Comparison of ENCODE assay signal across 8 mouse cellular contexts in genomic region chr2:167299861-167300667, GRCm38 (mm10). TPM values are rescaled to one million over a fixed set of nuclear protein-coding genes. Genes with fewer than 3 reads are reported as not detected.
A peak's percentile ranks its signal among the peaks of the same experiment; 100 is the strongest.
DNase-seq lines count a peak whose midpoint lies in the region; ATAC-seq lines count a peak whose summit lies in the region.

No protein-coding gene starts in this region.

- H3K4me3 ChIP-seq in heart, embryonic 14.5 days (ENCODE audit: control insufficient read depth in 1 of 2, insufficient read depth in 1 of 2, low read depth in 1 of 2, low read length in 2 of 2): no peak overlapping the region
- H3K4me3 ChIP-seq in neural tube, embryonic 15.5 days (replicated peaks): no peak overlapping the region

- peaks cover 17 to 20% of the 10 kb centered on the region in 2 experiments; a peak in 3 of 4 replicates for H3K4me1 ChIP-seq in heart, embryonic 14.5 days (ENCODE audit: control insufficient read depth in 2 of 2, insufficient read depth in 2 of 2, low read length in 2 of 2)
- H3K4me1 ChIP-seq in neural tube, embryonic 15.5 days: peaks cover 18% of the 10 kb centered on the region

- DNase-seq in gastrocnemius, adult 8-10 months (ENCODE audit: low spot score in 2 of 2): peak; percentile 4 to 11
- no peak for DNase-seq in gastrocnemius, adult 18-20 months (ENCODE audit: low spot score)
- peak; percentile 14 to 53 for DNase-seq in urinary bladder, postnatal 4 days (ENCODE audit: low spot score in 2 of 2)
- no peak for DNase-seq in urinary bladder, postnatal 25 days (ENCODE audit: low spot score)
- DNase-seq in layer of hippocampus, adult 9-11 months: peak; percentile 41

- 33% methylated on average over 6 of the region's 6 CpGs for WGBS in heart, embryonic 14.5 days
- WGBS in neural tube, embryonic 15.5 days: 51% methylated on average over 6 of the region's 6 CpGs

- H3K27me3 ChIP-seq in heart, embryonic 14.5 days (ENCODE audit: control insufficient read depth, insufficient read depth, low read length): no peaks in the 10 kb centered on the region
- no peaks in the 10 kb centered on the region for H3K27me3 ChIP-seq in neural tube, embryonic 15.5 days (replicated peaks)

- 0 out of 2 replicates have a peak overlapping the region, but pooled peaks have one; percentile 30 for H3K9ac ChIP-seq in heart, embryonic 14.5 days (ENCODE audit: low read length)
- H3K9ac ChIP-seq in neural tube, embryonic 15.5 days (replicated peaks): no peak overlapping the region

- H3K27ac ChIP-seq in heart, embryonic 14.5 days (replicated peaks in 1 of 2; ENCODE audit: control insufficient read depth in 1 of 2, insufficient read depth in 1 of 2, low read depth in 2 of 2, low read length in 2 of 2): peak overlapping the region; percentile 44 to 53
- peak overlapping the region; percentile 39; the same call in 1 of the 2 replicates for H3K27ac ChIP-seq in neural tube, embryonic 15.5 days (replicated peaks)

- no peak overlapping the region for H3K4me2 ChIP-seq in heart, embryonic 14.5 days (ENCODE audit: low read length)
- no peak overlapping the region for H3K4me2 ChIP-seq in neural tube, embryonic 15.5 days

- peaks cover 55% of the 10 kb centered on the region for H3K36me3 ChIP-seq in heart, embryonic 14.5 days (ENCODE audit: control insufficient read depth, insufficient read depth, low read length)
- peaks cover 24% of the 10 kb centered on the region for H3K36me3 ChIP-seq in neural tube, embryonic 15.5 days

- ATAC-seq in heart, embryonic 14.5 days (ENCODE audit: insufficient number of reproducible peaks, insufficient read depth, low FRiP score, low read depth): peak; percentile 35; the same call in 1 of the 2 replicates
- ATAC-seq in neural tube, embryonic 15.5 days (ENCODE audit: low FRiP score): peak; percentile 10; the same call in 1 of the 2 replicates
- ATAC-seq in monocyte, adult 5-6 weeks (replicated peaks; ENCODE audit: insufficient number of reproducible peaks, low FRiP score, low TSS enrichment, poor library complexity, severe bottlenecking): no peak

- no peaks in the 10 kb centered on the region for H3K9me3 ChIP-seq in heart, embryonic 14.5 days (ENCODE audit: control insufficient read depth, low read length)
- no peaks in the 10 kb centered on the region for H3K9me3 ChIP-seq in neural tube, embryonic 15.5 days (replicated peaks)

RNA-seq across cellular contexts. Expression of gene B4galt5, which starts 48.9 kb away (rescaled TPM):
- 10 to 100 TPM in 1 of 4 experiments, 1 to 10 TPM in 3; 6.2 to 13.3 (median 8.8) TPM for total RNA-seq in gastrocnemius, adult 8-10 months (2022)
- 1 to 10 TPM; 6.9 to 7.9 TPM for total RNA-seq in gastrocnemius, adult 18-20 months (2021)
- 21.0 and 24.2 TPM in 2 replicates for polyA plus RNA-seq in heart, embryonic 14.5 days (2014; fragmentation: Nextera tagmentation; extraction: Ambion mirVana)
- polyA plus RNA-seq in neural tube, embryonic 15.5 days (2015; fragmentation: Nextera tagmentation; extraction: Ambion mirVana): 19.9 and 28.4 TPM in 2 replicates
- 107 to 198 TPM (median 140 TPM) in 3 replicates for total RNA-seq in monocyte, adult 5-6 weeks (2017)

RNA-seq across cellular contexts. Expression of gene Ptgis, which starts 59.7 kb away (rescaled TPM):
- total RNA-seq in gastrocnemius, adult 8-10 months (2022): 1 to 10 TPM; 1.1 to 3.3 (median 1.9) TPM
- total RNA-seq in gastrocnemius, adult 18-20 months (2021): 1 to 10 TPM; 1.3 to 1.8 TPM
- polyA plus RNA-seq in heart, embryonic 14.5 days (2014; fragmentation: Nextera tagmentation; extraction: Ambion mirVana): 19.2 and 21.2 TPM in 2 replicates
- 5.6 and 6.7 TPM in 2 replicates for polyA plus RNA-seq in neural tube, embryonic 15.5 days (2015; fragmentation: Nextera tagmentation; extraction: Ambion mirVana)
- total RNA-seq in monocyte, adult 5-6 weeks (2017): not detected in 3 replicates

Comparison
In these comparisons a context has a peak if more than half of its experiments do, and no peak if none do; other contexts are left out.
1. DNase-seq: peak in gastrocnemius, adult 8-10 months (2 of 2), urinary bladder, postnatal 4 days (2 of 2) and layer of hippocampus, adult 9-11 months (single experiment); none in gastrocnemius, adult 18-20 months (single experiment) and urinary bladder, postnatal 25 days (single experiment).